Mouse (Mus musculus): ENCODE measurements at regions not wholly inside any gene's neighbourhood (a gene's known extent, or its start where the extent isn't known, plus 50 kb on each side); places are given as distances from the start of the nearest gene placed in this dataset.

GRCm38 (mm10) chr15:62500966-62501365 lies 1344.0 kb downstream of the Gsdmc2 start:
- TF ChIP-seq CTCF (IDR thresholded peaks at IDR 0.05; ENCODE audit: extremely low read depth, insufficient read length, insufficient replicate concordance, low read depth, low read length) (no peak), POLR2A (IDR thresholded peaks at IDR 0.05; ENCODE audit: low read depth, low read length) (no peak)

Data from small intestine, adult 2 months (tissue).